Mouse (Mus musculus) embryo, embryonic 11.5 days (tissue): ENCODE measurements at regions not wholly inside any gene's neighbourhood (a gene's known extent, or its start where the extent isn't known, plus 50 kb on each side); places are given as distances from the start of the nearest gene placed in this dataset.
"Not testable (repeated sequence)": the region's sequence is repeated elsewhere in the genome, so short reads cannot be mapped to it uniquely, and the experiment has no call there.

ENCODE experiments used
- DNase-seq: peaks from one replicate; pipeline ENCODE4 v3.0.0-alpha.2; 2012; ENCODE audit warnings: low read depth, low spot score

GRCm38 (mm10) chr16:50533881-50534280 is 57.1 kb downstream of the Ccdc54 start:
- no peak for DNase-seq

- peak; percentile 83 for DNase-seq
These were observed 61.2 kb downstream of the Ccdc54 start for GRCm38 (mm10) chr16:50529511-50530416.

GRCm38 (mm10) chr16:50528677-50529510 is 62.1 kb downstream of the Ccdc54 start:
- peak; percentile 59 for DNase-seq

GRCm38 (mm10) chr16:50528355-50528676 is 62.6 kb downstream of the Ccdc54 start:
- DNase-seq = peak; percentile 20

- DNase-seq = not testable (repeated sequence)
These were observed 64.0 kb downstream of the Ccdc54 start for GRCm38 (mm10) chr16:50526930-50527329.

- DNase-seq = no peak
These were observed 65.0 kb downstream of the Ccdc54 start for GRCm38 (mm10) chr16:50525934-50526366.

GRCm38 (mm10) chr16:50525504-50525903 is 65.5 kb downstream of the Ccdc54 start:
- DNase-seq = no peak

GRCm38 (mm10) chr16:50519610-50520009 is 71.3 kb downstream of the Ccdc54 start:
- no peak for DNase-seq

- no peak for DNase-seq
These were observed 74.4 kb downstream of the Ccdc54 start for GRCm38 (mm10) chr16:50516579-50516978.

GRCm38 (mm10) chr16:50515039-50515438 is 75.9 kb downstream of the Ccdc54 start:
- DNase-seq = no peak

GRCm38 (mm10) chr16:50512080-50512479 is 78.9 kb downstream of the Ccdc54 start:
- DNase-seq = no peak

GRCm38 (mm10) chr16:50509529-50509895 is 77.3 kb upstream of the Bbx start:
- DNase-seq = no peak

GRCm38 (mm10) chr16:50508673-50509528 is 76.7 kb upstream of the Bbx start:
- DNase-seq = no peak

GRCm38 (mm10) chr16:50504619-50505018 is 72.4 kb upstream of the Bbx start:
- no peak for DNase-seq

- no peak for DNase-seq
These were observed 66.7 kb upstream of the Bbx start for GRCm38 (mm10) chr16:50498909-50499308.

GRCm38 (mm10) chr16:50493662-50494061 is 61.5 kb upstream of the Bbx start:
- DNase-seq = no peak

- DNase-seq = no peak
These were observed 57.1 kb upstream of the Bbx start for GRCm38 (mm10) chr16:50489244-50489643.

GRCm38 (mm10) chr16:50482360-50482786 is 50.2 kb upstream of the Bbx start:
- no peak for DNase-seq
